Mouse (Mus musculus) heart, embryonic 16.5 days (tissue): ENCODE measurements at regions not wholly inside any gene's neighbourhood (a gene's known extent, or its start where the extent isn't known, plus 50 kb on each side); places are given as distances from the start of the nearest gene placed in this dataset.

Experiments
- ATAC-seq: fragments of 200-750 bp; cut with Nextera tagmentation; replicated peaks from 2 replicates; pipeline ENCODE4 v1.8.0; 2017; ENCODE audit warnings: moderate number of reproducible peaks; ENCODE audit not compliant: insufficient read depth, low FRiP score; ENCODE audit errors: extremely low read depth
- H3K27ac ChIP-seq: fragments of 300-500 bp; sonication (generic); 2 replicates; pipeline ENCODE4 v1.5.1; 2014; ENCODE audit warnings: mild to moderate bottlenecking, low read length, control low read depth, moderate library complexity
- H3K27me3 ChIP-seq: fragments of 300-500 bp; sonication (generic); 2 replicates; pipeline ENCODE4 v1.6.1; 2014; ENCODE audit warnings: low read length, mixed read lengths; ENCODE audit not compliant: control insufficient read depth, insufficient read depth
- H3K36me3 ChIP-seq: fragments of 300-500 bp; sonication (generic); 2 replicates; pipeline ENCODE4 v1.6.1; 2014; ENCODE audit not compliant: control insufficient read depth, insufficient read depth
- H3K4me1 ChIP-seq: fragments of 300-500 bp; sonication (generic); 2 replicates; pipeline ENCODE4 v1.6.1; 2014; ENCODE audit warnings: low read length, mixed read lengths; ENCODE audit not compliant: control insufficient read depth, insufficient read depth
- H3K4me2 ChIP-seq: fragments of 300-500 bp; sonication (generic); 2 replicates; pipeline ENCODE4 v1.6.1; 2014; ENCODE audit warnings: low read depth, mild to moderate bottlenecking, control low read depth, low read length
- H3K4me3 ChIP-seq: fragments of 300-500 bp; sonication (generic); 2 replicates; pipeline ENCODE4 v1.5.1; 2014; ENCODE audit warnings: mild to moderate bottlenecking, control low read depth, low read length
- H3K9ac ChIP-seq: fragments of 300-500 bp; sonication (generic); 2 replicates; pipeline ENCODE4 v1.6.1; 2014; ENCODE audit warnings: low read length, control low read depth
- H3K9me3 ChIP-seq: fragments of 300-500 bp; sonication (generic); replicated peaks from 2 replicates; pipeline ENCODE4 v1.6.1; 2016; ENCODE audit warnings: low read length; ENCODE audit not compliant: control insufficient read depth
- WGBS: fragments of 180-500 bp; shearing (Covaris S2); extraction: QIAGEN DNeasy Blood & Tissue Kit; methylation state at CpG from one replicate; pipeline ENCODE4 v1.1.7; 2014; 5-methylcytosine and 5-hydroxymethylcytosine counted together

GRCm38 (mm10) chr13:52036351-52036750 is 189.9 kb downstream of the Gadd45g start:
- ATAC-seq: no peak
- H3K27me3 ChIP-seq: no peaks in the 10 kb centered on the region
- no peaks in the 10 kb centered on the region for H3K36me3 ChIP-seq
- H3K27ac ChIP-seq: no peak overlapping the region
- H3K4me3 ChIP-seq: no peak overlapping the region
- no peaks in the 10 kb centered on the region for H3K9me3 ChIP-seq
- H3K4me2 ChIP-seq: no peak overlapping the region
- WGBS: 59% methylated on average over 5 of the region's 5 CpGs
- H3K9ac ChIP-seq: no peak overlapping the region
- peaks cover 18% of the 10 kb centered on the region for H3K4me1 ChIP-seq

DNA sequence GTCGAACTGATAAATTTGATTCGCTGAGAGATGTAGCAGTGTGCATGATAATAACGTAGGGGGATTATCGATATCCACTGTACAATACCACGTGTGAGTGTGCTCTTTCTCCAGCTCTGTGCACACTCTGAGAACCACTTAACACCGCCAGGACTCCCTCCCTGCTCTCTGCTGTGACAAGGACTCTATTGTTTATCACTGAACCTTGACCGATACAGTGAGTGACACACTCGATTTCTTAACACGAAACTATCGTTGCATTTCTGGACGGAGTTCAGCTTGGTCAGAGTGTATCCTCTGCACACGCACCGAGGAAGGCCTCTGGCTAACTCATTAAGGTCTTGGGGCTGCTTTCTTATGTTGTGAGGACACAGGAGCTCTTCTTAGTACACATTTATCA is 190.7 kb downstream of the Gadd45g start:
- H3K9me3 ChIP-seq: no peaks in the 10 kb centered on the region
- peaks cover 25% of the 10 kb centered on the region for H3K4me1 ChIP-seq
- no peaks in the 10 kb centered on the region for H3K36me3 ChIP-seq
- no peaks in the 10 kb centered on the region for H3K27me3 ChIP-seq
- 45% methylated on average over 13 of the region's 13 CpGs for WGBS
- H3K4me2 ChIP-seq: no peak overlapping the region
- no peak overlapping the region for H3K27ac ChIP-seq
- no peak for ATAC-seq
- H3K4me3 ChIP-seq: no peak overlapping the region
- no peak overlapping the region for H3K9ac ChIP-seq

DNA sequence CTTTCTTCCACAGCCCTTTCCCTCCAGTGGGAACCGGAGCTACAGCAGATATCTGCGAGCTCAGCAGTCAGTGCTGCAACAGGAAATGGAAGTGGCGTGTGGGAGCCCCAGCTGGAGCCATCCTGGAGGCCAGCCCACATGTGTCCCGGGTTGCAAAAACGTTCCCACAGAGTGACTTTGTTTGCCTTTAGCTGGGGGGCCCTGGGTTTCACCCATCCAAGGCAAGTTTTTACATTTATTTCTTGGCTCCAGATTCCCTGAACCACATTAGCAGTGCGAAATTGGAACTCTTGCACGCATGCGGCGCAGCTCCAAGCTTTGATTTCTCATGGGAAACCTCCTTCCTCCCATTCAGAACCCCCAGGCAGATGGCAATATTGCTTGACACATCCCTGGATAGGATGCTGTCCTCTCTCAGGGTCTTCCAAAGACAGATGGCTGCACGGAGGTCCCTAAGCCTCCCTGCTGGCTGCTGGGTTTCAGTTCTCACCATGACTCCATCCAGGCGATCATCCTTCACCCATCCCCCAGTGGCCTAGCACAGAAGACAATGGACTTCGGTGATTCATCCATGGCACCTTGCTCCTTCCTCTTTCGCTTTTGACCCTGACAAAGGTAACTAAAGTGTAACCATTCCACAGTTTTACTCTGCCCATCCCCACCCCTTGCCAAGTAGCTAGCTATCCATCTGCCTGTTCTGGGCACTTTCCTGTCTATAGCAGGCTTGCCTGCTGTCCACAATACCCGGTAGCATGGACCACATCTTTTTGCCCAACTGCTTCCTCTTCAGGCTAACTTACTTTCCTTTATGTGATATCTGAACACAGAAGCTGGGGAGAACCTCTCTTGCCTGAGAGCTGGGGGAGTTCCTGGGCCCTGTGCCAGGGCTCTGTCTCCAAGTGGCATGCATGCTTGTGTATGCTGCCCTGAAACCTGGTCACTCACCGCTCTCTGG is 195.3 kb downstream of the Gadd45g start:
- no peaks in the 10 kb centered on the region for H3K27me3 ChIP-seq
- peak overlapping the region; percentile 72 for H3K27ac ChIP-seq
- no peaks in the 10 kb centered on the region for H3K36me3 ChIP-seq
- H3K9ac ChIP-seq: peak overlapping the region; percentile 36; the same call in 1 of the 2 replicates
- peaks cover 32% of the 10 kb centered on the region for H3K4me1 ChIP-seq
- no peaks in the 10 kb centered on the region for H3K9me3 ChIP-seq
- H3K4me3 ChIP-seq: no peak overlapping the region
- WGBS: 37% methylated on average over 15 of the region's 15 CpGs
- H3K4me2 ChIP-seq: peak overlapping the region; percentile 39
- ATAC-seq: peak; percentile 61; the same call in 1 of the 2 replicates

GRCm38 (mm10) chr13:52042867-52043266 is 196.4 kb downstream of the Gadd45g start:
- WGBS: 94% methylated on average over 3 of the region's 3 CpGs

GRCm38 (mm10) chr13:52043916-52044315 is 197.4 kb downstream of the Gadd45g start:
- no peak for ATAC-seq
- peaks cover 34% of the 10 kb centered on the region for H3K4me1 ChIP-seq
- no peaks in the 10 kb centered on the region for H3K9me3 ChIP-seq
- H3K9ac ChIP-seq: no peak overlapping the region
- H3K4me3 ChIP-seq: no peak overlapping the region
- no peak overlapping the region for H3K27ac ChIP-seq
- no peaks in the 10 kb centered on the region for H3K36me3 ChIP-seq
- no peaks in the 10 kb centered on the region for H3K27me3 ChIP-seq
- H3K4me2 ChIP-seq: no peak overlapping the region
- 85% methylated on average over 3 of the region's 3 CpGs for WGBS

More at GRCm38 (mm10) chr13:52042867-52043266, 196.4 kb downstream of the Gadd45g start:
- no peak for ATAC-seq
- Histone ChIP-seq H3K36me3 (no peaks in the 10 kb centered on the region), H3K9me3 (no peaks in the 10 kb centered on the region), H3K27me3 (no peaks in the 10 kb centered on the region), H3K9ac (no peak overlapping the region), H3K4me1 (peaks cover 32% of the 10 kb centered on the region), H3K4me3 (no peak overlapping the region), H3K4me2 (no peak overlapping the region), H3K27ac (no peak overlapping the region)

GRCm38 (mm10) chr13:52045349-52045748 is 198.9 kb downstream of the Gadd45g start:
- peak overlapping the region; percentile 75 for H3K27ac ChIP-seq
- H3K4me1 ChIP-seq: peaks cover 34% of the 10 kb centered on the region
- no peak overlapping the region for H3K4me2 ChIP-seq
- no peaks in the 10 kb centered on the region for H3K36me3 ChIP-seq
- H3K9ac ChIP-seq: no peak overlapping the region
- 90% methylated on average over 3 of the region's 3 CpGs for WGBS
- no peaks in the 10 kb centered on the region for H3K9me3 ChIP-seq
- no peak for ATAC-seq
- no peaks in the 10 kb centered on the region for H3K27me3 ChIP-seq
- H3K4me3 ChIP-seq: no peak overlapping the region

- Histone ChIP-seq H3K9ac (peak overlapping the region; percentile 43; the same call in 1 of the 2 replicates), H3K4me2 (peak overlapping the region; percentile 43), H3K27me3 (no peaks in the 10 kb centered on the region), H3K4me3 (peak overlapping the region; percentile 24; the same call in 1 of the 2 replicates), H3K27ac (peak overlapping the region; percentile 75), H3K4me1 (peaks cover 33% of the 10 kb centered on the region), H3K9me3 (no peaks in the 10 kb centered on the region), H3K36me3 (no peaks in the 10 kb centered on the region)
- WGBS: 21% methylated on average over 5 of the region's 5 CpGs
- peak; percentile 85 for ATAC-seq
Measured at GRCm38 (mm10) chr13:52046020-52046419, 199.5 kb downstream of the Gadd45g start.

DNA sequence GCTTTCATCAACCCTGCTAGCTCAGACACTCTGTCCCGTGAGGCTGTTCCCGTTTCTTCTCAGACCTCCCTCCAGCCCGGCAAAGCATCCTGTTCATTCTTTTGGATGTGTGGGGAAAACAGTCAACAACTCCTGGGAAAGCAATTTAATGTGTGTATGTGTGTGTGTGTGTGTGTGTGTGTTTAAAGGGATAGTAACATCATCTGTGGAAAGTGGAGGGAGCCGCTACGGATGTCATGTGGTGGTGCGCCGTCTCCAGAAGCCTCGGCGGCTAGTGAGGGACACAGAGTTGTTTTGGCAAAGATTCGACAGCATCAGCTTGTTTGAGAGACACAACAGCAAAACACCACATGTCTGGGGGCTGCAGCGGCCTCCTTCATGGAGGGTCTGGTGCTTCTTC is 200.2 kb downstream of the Gadd45g start:
- Histone ChIP-seq H3K4me2 (peak overlapping the region; percentile 43), H3K4me3 (peak overlapping the region; percentile 24; the same call in 1 of the 2 replicates), H3K9ac (peak overlapping the region; percentile 43; the same call in 1 of the 2 replicates), H3K4me1 (peaks cover 28% of the 10 kb centered on the region), H3K27ac (peak overlapping the region; percentile 75), H3K36me3 (no peaks in the 10 kb centered on the region), H3K9me3 (no peaks in the 10 kb centered on the region), H3K27me3 (no peaks in the 10 kb centered on the region)
- no peak for ATAC-seq
- WGBS: 42% methylated on average over 11 of the region's 11 CpGs

- WGBS: 80% methylated on average over 6 of the region's 6 CpGs
- H3K4me3 ChIP-seq: no peak overlapping the region
- H3K4me2 ChIP-seq: no peak overlapping the region
- no peaks in the 10 kb centered on the region for H3K36me3 ChIP-seq
- H3K27me3 ChIP-seq: no peaks in the 10 kb centered on the region
- H3K27ac ChIP-seq: no peak overlapping the region
- no peaks in the 10 kb centered on the region for H3K9me3 ChIP-seq
- ATAC-seq: no peak
- peaks cover 17% of the 10 kb centered on the region for H3K4me1 ChIP-seq
- H3K9ac ChIP-seq: no peak overlapping the region
Measured at GRCm38 (mm10) chr13:52047937-52048336, 201.5 kb downstream of the Gadd45g start.
